Mouse (Mus musculus) c-Kit-negative CD71-positive TER-119-positive erythroid progenitor cells, embryonic 14.5 days (primary cell): ENCODE data around the gene Arhgef7.

Experiments used
- DNase-seq: peaks from one replicate; pipeline ENCODE4 v3.0.0-alpha.2; 2013; ENCODE audit warnings: low read depth, low spot score

Arhgef7 gene

DNA sequence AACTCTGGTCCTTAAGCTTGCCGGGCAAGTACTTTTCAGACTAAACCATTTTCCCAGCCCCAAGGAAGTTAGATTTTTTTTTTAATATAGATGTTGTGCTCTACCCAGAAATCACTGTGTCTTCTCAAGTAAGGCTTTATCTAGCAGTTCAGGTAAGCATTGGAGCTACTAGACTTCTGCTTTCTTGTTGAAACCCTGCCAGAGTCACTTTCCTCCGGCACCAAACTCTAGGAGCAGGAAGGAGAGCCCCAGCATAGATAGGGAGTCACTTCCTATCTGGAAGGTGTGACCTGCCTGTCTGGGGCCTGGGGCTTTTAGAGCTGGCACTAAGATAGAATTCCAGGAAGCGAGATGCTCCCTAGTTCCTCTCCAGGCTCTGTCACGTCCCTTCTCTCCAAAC lies 10.3 kb upstream of the Arhgef7 start:
- no peak for DNase-seq

DNA sequence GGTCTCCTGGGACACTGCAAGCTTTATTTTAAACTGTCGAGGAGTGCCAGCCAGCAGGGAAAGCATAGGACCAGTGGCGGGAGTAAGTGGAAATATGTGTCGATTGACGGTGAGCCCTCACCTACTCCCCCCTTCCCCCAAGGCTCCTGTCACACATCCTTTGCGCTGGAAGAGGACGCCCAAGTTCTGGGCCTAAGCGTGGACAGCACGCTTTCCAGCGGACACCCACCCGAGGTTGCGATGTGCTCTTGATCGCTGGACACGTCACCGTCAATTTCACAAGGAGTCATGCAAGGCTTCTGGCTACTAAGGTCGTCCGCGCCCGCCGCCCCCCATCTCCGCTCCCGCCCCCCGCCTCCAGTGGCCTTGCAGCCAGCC lies 259 bp upstream of the Arhgef7 start:
- no peak for DNase-seq

DNA sequence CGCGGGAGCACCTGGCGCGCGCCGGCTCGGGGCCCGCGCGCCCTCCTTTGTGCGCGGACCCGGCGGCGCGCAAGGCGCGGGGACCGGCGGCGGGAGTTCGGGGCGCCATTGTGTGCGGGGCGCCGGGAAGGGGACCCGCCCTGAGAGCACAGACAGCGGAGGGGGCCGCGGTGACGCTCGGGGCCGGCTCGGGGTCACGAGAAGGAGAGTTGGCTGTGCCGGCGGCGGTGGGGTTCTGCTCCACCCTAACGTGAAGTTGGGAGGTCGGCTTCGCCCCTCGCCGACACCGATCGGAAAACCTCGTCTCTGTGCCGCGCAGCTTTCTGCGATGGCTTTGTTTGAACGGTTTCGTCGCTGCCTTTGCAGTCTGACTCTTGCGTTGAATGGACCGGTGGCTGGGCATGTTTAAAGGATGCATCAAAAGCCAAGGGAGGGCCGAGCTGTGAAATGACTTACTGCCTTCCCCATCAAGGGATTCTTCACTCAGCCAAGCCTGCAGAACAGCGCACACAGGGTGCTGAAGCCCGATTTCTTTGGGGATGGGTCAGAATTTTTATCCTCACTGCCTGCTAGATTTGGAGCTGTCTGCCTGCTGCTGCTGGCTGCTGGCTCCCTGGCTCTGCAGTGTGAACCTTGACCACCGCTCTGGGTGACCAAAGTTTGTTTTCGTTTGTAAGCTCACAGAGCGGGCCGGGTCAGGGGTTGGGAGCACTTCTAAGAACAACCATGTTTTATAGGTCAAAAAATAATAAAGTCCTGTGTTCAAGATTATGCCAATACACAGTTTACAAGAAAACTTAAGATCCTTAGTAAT lies 1.2 kb downstream of the Arhgef7 start:
- DNase-seq: no peak

DNA sequence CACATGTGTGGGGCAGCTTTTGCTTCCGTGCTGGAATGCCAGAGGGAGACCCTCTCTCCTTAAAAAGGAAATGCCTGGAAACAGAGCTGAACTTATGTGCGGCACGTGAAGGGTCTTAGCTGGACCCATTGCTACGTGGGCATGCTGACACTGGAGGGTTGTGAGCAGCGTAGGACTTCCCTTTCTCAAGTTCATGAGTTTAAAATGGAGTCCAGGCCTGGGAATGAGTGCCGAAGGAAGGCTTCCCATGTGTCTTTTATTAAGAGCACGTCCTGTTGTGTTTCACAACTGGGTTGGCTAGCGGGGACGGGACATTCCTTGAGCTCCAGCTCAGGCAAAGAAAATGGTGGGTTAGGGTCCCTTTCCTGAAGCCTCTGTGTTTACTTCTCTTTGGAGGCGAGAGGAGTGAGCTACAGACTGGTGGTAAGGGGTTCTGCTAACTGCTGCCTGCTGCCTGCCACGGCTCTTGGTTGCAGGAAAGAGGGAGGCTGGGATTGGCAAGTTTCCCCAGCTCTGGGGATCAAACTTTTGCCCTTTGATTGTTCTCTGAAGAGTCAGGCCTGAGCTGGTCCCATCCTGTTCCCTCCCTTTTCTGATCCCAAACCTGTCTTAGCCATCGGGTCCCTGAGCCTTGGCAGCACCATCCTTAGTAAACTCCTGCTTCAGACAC lies 2.9 kb downstream of the Arhgef7 start:
- DNase-seq: no peak

DNA sequence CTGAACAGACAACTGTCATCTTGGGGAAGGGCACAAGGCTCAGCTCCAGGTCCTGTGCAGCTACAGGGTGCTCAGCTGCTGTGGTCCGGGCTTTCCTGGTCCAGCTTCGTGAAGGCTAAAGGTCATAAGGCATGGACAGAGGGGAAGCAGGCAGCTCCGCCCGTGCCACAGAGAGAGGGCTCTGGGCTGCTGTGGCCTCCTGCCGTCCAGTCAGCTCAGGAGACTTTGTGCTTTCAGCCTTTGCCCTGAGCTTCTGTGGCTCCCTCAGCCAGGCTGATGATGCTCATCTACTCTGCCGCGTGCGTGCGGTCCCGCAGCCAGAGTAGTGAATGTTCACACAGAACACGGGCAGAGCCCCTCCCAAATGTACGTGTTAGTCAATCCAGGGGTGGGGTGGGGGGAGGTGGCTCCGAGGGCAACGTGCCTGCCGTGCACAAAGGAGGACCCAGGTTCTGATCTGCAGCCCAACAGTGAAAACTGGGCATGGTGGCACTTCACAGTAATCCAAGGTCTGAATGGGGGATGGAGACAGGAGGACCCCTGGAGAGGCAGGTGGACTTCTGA lies 8.2 kb downstream of the Arhgef7 start:
- no peak for DNase-seq

DNA sequence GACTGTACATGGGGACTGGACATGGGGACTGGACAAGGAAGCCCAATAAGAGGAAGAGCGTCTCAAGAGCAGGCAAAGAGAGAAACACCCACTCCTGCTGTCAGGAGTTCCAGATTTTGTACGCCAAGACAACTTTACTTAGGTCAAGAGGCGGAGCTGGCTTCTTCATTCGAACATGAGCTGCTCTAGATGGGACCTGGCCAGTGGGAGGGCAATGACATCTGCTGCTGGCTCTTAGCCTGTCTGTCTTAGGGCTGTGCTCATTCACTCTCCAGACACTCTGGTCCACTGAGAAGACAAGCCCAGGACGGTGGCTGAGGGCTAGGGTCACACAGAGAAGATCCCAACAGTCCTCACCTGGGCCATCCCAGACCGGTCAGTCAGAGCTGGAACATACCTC lies 9.6 kb downstream of the Arhgef7 start:
- no peak for DNase-seq

DNA sequence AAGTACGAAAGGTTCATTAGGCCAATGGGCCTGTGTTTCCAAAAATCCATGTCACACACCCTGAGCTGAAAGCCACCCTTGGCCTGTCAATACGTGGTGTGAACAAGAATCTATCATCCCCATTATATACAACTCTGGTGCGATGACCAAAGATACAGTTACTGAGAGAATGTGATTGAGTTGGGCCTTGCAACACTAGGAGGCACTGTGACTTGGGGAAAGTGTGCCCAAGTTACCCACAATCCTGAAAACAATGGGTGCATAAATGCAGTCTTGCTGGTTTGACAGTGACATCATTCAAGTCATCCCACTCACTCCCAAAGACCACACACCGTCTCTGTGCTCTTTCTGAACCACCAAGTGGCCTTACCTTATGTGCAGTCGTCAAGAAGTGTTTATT lies 11.6 kb downstream of the Arhgef7 start:
- DNase-seq: no peak

DNA sequence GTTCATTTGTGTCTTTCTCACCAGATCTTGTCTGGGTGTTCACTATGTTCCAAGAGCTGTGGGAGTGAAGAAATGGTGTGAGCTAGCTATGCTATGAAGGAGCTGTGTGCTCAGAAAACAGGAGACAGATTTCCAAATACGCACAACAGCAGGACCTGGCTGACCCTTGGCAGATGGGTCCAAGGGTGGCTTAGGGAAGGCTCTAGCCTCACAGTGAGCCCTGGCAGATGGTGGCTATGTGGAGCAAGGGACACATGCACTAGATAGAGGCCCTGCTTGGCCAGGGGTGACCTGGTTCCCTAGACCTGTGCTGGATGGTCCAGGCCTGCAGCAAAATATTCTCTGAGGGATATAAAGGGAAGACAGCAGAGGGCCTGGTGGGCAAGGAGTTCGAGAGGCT lies 13.3 kb downstream of the Arhgef7 start:
- no peak for DNase-seq

DNA sequence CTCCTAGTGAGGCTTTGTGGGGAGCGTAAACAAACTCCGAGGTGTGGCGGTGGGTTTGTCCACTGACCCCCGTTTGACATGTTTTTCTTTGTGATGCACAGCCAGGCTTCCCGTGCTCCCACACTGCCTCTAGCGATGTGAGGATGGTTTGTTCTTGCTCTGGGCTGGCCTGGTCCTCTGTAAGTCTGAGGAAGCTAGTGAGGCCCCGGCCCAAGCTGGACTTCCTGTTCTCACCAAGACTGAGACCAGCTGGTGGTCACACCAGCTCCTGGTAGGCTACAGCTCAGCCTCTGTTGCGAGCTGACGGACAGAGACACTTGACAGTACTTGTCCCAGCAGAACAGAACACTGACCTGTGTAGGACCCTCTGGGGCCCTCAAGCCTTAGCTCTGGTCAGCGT lies 16.1 kb downstream of the Arhgef7 start:
- no peak for DNase-seq

DNA sequence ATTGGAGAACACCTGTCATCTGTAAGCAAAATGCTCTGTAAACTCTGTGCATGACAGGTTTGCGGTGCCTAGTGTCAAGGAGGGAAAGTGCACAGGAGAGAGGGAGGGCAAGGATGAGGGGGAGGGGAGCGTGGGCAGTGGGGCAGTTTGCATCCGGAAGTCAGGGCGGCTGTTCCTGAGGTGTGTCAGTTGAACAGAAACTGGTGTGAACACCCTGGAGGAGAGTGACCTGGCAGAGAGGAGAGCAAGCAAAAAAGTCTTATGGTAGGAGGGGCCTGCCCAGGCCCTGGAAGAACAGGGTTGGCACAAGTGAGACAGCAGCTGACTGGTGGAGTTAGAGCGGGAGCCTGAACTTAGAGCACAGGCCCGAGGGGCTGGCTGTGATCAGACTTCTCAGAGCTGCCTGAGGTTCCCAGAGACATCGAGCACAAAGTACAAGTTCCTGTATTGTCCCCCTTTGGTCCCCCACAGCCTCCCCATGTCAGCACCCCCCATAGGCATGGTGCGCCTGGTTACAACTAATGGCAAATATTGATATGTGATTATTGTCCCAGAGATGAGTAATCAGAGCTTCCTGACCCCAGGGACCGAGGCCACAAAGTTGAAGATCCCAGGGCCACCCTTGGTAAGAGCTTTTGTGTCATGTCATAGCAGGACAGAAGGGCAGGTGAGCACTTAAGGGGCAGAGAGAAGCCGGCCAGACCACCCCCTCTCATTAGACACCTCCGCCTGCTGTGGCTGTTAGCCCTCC lies 19.5 kb downstream of the Arhgef7 start:
- DNase-seq: no peak

DNA sequence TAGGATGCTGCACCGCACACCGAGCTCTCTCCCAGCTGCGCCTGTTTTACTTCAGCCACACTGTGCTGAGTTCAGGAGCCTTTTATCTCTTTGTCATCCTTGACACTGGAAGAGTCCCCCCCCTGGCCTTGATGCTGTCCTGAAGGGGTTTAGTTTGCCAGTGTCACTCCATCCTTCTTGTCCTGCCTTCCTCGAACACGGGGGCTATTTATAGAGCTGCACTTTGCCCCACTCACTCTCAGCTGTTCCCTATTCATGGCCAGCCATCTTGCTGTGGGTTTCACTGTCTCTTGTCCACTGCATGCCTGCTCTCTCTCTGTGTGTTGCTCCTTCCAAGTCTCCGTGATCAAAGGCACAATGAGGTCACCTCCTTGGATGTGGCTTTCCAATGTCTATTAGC lies 22.0 kb downstream of the Arhgef7 start:
- DNase-seq: no peak

DNA sequence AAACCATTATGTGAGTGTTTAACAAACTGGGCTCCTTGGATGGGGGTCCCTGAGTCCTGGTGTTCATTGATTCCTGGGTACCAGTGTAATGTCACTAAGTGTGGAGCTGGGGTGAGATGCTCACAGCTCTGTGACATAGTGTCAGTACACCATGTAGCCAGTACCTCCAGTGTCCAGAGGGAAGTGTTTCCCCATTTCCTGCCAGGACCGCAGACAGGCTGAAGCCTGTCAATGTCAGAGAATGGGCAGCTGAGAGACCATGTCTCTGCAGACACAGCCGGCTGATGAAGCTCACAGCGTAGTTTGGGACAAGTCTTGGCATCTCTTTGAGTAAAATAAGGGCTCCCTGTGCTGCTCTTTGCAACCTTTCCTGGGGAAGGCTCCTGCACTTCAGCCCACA lies 24.8 kb downstream of the Arhgef7 start:
- DNase-seq: no peak

DNA sequence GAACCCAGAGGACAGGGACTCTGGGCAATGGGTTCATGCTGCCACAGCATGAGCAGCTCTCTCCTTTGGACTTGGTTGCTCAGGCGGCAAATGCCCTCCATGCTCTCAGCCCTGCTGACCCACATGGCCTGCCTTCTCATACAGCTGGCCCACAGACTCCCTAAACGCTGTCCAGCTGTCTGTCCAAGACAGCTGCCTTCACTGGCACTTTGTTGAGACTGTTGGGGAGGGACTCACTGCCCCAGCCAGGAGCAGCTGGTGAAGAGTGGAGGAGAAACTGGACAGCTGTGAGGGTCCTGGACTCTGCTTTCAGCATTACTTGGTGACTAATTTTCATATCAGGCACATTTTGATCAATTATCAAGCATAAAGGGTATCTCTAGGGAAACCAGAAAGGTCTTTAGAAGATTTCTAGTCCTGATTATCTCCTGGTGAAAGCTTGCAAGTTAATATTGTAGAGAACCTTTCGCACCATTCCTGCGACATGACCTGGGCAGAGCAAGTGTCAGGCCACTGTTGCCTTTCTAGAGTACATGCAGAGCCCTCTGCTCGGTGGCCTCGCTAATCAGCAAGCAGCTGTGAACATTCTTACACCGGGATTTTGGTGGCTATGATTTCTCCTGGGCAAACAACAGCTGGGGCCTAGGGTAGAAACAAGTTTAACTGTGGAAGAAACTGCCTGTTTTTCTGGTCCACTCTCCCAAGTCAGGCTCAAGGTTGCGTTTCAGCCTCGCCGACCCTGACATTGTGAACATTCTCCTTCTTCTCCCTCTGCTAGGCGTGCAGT lies 25.8 kb downstream of the Arhgef7 start:
- DNase-seq: no peak

DNA sequence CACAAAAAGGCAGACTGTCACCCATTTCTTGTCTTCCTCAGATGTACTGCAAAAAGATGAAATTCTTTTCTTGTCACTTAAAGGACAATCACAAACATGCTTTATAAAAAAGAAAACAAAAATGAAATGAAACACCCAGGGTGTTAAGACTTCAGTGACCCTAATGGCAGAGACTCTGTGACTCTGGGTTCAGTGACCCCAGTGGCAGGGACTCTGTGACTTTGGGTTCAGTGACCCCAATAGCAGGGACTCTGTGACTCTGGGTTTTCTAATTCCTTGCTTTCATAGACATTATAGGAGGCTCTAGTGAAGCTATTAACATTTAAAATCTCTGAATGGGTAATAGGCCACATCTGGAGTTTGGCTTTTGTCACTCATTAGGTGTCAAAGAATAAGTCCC lies 27.2 kb downstream of the Arhgef7 start:
- DNase-seq: no peak

DNA sequence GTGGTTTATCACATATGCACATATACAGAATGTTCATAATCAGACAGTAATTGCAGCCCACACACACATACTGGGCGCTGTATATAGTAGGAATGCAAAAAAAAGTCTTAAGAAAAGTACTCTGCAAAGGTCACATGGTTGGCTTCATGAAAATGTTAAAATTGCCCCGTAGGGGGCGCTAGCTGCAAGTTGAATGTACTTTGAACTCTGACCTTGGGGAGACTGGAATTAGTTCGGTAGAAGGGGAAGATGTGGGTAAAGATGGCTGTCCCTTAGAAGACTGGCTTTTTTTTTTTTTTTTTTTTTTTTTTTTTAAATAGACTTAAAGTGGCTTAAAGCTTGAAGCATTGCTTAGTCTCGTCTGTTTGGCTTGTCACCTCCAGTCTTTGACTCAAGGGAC lies 28.4 kb downstream of the Arhgef7 start:
- peak; percentile 62 for DNase-seq

DNA sequence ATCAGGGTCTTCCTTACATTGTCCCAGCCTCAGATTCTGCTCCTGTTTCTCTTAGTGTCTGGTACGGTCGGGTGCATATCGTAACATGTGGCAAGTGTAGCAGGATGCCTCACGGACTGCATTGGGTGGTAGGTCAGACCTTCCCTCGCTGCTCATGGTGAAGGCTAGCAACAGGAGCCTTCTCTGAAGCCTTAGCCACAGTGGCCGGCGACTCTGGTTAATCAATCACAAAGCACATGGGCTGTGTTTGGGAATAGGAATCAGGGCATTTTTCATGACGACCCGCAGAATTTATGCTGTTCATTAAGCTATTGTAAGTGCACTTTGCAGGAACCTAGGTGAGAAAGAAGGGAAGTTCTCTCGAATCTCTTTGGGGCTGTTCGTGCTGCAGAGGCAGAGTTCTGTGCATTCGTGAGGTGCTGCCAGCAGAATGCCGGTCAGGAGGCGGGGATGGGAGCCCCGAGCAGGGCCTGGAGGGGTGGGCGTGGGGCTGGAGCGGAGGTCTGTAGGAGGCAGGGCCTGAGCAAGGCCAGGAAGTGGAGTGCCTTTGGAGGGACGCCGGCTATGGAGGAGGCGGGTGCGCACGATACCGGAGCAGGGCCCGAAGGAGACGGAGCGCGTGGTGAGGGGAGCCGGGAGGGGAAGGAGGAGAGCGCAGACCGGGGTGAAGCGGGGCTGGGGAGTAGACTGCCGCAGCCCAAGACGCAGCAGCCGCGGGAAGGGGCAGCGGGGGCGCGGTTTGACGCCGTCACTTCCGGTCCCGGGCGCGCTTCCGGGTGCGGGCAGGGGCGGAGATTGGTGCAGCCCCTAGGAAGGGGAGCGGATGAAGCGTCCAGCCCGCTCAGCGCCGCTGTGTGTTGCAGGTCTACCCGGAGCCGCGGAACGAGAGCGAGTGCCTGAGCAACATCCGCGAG lies 30.3 kb downstream of the Arhgef7 start:
- peak; percentile 60 for DNase-seq

DNA sequence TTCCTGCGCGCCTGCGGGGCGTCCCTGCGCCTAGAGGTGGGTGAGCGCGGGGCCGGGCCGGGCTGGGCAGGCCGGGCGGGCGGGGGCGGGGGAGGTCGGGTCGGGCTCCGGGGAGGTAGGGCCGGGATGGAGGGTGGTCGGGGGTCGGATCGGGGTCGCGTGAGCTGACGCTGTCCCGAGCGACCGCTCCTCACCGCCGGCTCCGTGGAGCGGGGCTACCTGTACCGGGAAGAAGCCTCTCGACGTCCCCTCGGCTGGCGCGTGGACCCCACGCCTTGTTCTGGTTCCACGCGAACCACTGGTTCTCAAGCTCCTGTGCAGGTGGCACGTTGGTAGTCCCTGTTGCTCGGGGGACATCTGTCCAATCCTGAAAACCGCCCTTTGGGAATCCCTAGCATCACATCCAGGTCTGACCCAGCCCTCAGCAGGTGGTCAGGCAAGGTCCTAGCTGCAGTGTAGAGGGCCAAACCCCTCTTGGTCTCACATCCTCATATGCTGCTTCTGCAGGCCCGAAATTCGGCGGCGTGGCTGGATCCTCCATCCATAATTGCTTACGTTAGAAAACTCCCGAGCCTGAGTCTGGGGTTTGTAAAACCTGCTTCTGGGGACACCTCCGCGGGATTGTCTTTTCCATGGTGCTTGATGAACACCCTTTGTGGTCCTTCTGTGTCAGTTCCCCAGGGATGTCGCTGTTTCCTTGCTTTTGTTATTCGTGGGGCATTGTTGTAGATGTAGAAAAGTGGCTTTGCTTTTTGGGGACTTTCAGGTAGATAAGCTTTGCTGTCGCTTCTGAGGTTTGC lies 31.2 kb downstream of the Arhgef7 start:
- no peak for DNase-seq

DNA sequence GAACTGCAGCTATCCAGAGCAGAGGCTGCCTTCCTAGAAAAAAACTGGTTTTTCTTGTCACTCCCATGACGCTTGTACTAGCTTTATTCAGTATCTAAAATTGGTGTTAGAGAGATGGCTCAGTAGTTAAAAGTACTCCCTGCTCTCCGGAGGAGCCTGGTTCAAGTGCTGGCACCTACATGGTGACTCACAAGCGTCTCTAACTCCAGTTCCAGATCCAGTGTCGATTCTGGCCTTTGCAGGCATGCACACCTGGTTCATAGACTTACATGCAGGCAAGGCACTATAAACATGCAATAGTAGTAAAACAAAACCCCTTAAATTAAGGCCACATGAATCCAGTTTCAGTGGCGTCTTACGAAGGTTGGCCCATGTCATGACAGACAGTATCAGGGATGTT lies 34.0 kb downstream of the Arhgef7 start:
- DNase-seq: no peak

DNA sequence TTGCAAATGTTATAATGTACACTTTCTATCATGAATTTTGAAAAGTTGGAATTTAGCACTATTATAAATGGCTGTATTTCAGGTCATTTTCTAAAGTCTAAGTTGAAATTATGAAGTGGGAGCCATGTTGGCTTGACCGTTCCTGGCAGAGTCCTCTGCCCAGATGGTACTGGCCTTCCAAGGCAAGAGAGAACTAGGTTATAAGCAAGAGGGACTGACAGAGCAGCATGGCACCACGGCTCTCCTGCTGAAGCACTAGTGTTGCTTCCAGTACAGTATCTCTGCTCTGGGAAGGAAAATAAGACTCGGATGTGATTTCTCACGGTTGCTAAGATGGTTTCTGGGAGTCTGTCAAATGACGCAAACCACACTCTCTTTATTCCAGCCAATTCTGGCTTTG lies 34.5 kb downstream of the Arhgef7 start:
- no peak for DNase-seq

DNA sequence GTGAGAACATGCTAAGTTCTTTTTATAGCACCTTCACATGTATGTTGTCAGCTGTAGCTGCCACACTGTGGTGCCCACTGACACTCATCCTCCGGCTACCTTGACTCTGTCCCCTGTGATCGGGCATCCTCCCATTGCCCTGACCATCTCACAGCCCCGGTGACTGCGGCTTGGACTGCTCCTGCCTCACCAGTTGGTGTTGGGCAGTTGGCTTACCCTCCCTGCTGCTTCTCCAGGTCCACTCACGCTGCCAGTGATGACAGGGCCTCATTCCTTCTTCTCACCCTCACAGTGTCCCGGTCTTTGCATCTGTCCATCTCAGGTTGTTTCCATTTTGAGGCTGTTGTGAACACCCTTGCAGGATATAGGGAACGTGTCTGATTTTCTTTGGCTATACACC lies 35.3 kb downstream of the Arhgef7 start:
- DNase-seq: no peak
